Mouse (Mus musculus): ENCODE results near the gene Gm3755.
"Not testable (repeated sequence)": the region's sequence is repeated elsewhere in the genome, so short reads cannot be mapped to it uniquely, and the experiment has no call there.

Gene Gm3755

GRCm38 (mm10) chr14:7450817-7451216, at the start of gene Gm3755:
Gene Gm3755 (minus strand): TSS chr14:7450917.
- DNase-seq: not testable (repeated sequence)

GRCm38 (mm10) chr14:7488731-7489130, 38.0 kb upstream of the Gm3755 start:
- not testable (repeated sequence) for DNase-seq

GRCm38 (mm10) chr14:7483662-7484061, 32.9 kb upstream of the Gm3755 start, which contains the start of gene Gm3752:
Gene Gm3752 (minus strand): TSS chr14:7483762.
- not testable (repeated sequence) for DNase-seq

GRCm38 (mm10) chr14:7422496-7422895, 28.2 kb downstream of the Gm3755 start:
- DNase-seq: not testable (repeated sequence)

All from cerebellum, adult 9-11 months (tissue).